Mouse (Mus musculus) lung, postnatal 10 days (tissue): Measurements from ENCODE around the gene AC170998.1.
"Not testable (repeated sequence)": the region's sequence is repeated elsewhere in the genome, so short reads cannot be mapped to it uniquely, and the experiment has no call there.

ENCODE experiments used
- DNase-seq: peaks from one replicate; pipeline ENCODE4 v3.0.0; 2021

Gene AC170998.1

DNA sequence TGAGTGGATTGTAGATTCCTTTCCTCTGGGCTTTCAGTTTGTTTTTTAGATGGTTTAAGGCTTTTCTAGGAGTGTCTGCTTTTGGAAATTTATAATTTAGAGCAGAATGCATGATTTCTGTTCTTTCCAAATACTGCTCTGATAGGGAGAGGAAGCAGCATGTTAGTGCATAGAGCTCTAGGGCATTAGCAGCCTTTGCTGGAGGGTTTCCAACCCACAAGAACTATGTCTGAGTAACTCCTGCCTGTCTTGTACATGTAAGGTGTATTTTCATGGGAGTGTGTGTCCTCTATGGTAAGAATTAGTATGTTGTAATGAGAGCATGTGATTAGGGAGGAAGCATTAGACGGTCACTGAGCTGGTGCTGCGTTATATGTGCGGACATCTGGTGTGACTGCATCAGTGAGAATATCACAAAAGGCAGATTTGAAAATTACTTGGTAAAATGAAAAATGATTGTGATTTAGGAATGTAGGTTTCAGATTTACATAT lies 18.7 kb upstream of the AC170998.1 start:
- no peak for DNase-seq

GRCm38 (mm10) chr17:28707816-28708215 lies 18.1 kb upstream of the AC170998.1 start:
- no peak for DNase-seq

- no peak for DNase-seq
Measured at GRCm38 (mm10) chr17:28708989-28709388, 16.9 kb upstream of the AC170998.1 start.

DNA sequence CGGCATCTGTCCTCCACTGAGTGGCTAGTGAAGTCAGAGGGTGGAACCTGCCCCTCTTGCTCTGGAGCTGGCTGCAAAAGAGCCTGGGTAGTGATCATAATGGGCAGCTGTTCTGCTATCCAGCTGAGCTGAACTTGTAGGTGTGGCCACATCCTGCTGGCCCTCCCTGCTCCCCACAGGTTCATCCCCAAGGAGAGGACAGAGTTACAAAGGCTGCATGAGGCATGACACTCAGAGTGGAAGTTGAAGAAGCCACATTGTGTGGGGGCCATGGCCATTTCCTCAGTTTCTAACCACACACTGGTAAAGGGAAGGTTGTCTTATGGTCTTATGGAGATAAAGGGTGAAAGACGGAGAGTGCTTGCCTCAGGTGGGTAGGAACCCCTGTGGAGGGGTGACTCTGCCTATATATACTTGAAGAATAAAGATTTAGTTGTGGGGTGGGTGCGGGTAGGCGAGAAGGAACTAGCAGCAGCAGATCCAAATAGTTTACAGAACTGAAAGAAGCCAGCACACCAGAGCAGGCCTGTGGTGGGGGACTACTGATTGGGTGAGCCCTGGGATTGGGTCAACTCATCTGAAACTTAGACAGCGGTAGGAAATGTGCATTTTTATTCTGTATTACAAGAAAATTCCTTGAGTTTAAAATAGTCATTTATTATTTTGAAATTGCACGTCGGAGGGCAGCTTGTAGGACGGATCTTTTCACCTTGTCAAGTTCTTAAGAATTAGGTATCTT lies 16.2 kb upstream of the AC170998.1 start:
- no peak for DNase-seq

DNA sequence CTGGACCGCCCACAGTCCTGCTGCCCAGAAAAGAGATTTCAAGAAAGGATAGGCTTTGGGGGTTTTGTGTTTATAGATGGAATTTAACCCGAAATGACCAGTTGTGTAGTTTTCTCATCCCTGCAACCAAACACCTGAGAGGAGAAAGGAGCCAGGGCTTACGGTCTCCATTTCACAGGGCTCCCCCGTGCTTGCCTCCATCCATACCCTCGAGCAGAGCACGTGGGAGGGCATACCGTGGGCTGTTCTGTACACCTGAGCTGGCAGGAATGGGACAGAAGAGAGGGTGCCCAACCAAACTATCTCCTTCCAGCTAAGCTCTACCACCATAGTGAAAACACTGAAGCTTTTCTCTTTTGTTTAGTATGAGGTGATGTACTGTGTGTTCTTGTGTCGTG lies 15.6 kb upstream of the AC170998.1 start:
- no peak for DNase-seq

DNA sequence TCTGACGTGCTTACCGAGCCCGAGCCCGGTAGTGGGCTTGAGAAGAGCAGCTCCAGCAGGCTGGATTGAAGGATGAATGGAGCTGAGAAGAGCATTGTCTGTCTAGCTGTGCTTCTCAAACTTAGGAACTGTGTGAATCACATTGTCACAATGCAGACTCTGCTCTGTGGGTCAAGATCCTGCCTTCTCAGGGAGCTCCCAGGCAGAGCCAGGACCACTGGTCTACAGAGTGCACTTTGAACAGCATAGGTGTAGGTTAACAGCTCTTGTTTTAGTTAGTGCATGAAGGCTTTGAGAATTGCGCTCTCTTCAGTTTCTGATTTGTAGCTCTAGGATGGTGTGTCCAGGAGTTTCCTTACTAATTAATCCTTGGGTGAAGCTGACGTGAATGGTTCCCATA lies 14.6 kb upstream of the AC170998.1 start:
- no peak for DNase-seq

GRCm38 (mm10) chr17:28712305-28712704 lies 13.6 kb upstream of the AC170998.1 start:
- no peak for DNase-seq

DNA sequence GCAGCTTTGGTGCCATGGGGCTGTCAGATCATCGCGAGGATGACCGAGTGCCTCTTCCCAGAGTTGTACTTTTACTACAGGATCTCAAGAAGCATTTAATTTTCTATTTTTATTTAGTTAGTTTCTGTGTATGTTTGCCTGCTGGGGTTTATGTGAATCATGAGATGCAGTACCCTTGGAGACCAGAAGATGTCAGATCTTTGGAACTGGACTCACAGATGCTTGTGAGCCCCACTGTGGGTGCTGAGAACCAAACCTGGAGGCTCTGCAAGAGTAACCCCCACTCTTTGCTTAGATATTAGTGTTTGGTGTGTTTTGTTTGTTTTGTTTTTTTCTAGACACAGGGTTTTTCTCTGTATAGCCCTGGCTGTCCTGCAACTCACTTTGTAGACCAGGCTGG lies 11.9 kb upstream of the AC170998.1 start:
- DNase-seq = no peak

- no peak for DNase-seq
Measured at GRCm38 (mm10) chr17:28715832-28716548, 9.9 kb upstream of the AC170998.1 start.

DNA sequence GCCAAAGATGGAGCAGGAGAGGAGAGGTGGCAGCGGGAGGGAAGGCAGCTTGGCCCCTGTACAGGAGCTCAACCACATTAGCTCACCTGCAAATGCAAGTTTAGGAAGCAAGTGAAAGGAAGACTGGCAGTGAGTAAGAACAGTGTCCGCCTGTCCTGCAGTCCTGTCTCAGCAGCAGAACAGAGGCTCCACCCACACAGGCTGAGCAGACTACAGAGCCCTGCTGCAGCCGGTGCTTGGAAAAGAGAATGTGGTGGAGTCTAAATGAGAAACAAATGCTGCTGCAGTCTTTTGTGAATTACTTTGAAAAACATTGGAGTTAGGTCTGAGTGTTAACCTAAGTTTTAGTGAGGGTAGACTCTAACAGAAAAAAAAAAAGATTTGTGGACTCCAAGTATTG lies 8.3 kb upstream of the AC170998.1 start:
- no peak for DNase-seq

DNA sequence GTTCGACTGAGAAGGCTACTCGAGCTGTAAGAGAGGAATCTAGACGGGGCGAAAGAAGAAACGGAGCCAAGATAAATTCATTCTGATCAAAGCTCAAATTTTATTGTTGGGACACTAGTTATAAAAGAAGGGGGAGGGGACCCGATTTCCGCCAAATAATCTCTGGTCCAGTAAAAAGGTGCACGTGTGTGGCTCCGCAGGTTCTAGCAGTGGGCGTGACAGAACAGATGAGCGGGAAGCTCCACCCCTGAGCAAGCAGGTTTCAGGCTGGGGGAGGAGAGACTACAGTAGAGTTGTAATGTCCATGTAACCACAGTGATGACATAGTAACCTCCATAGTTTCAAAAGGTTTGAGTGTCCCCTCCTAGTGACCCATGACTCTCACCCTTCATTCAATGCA lies 1.6 kb downstream of the AC170998.1 start:
- DNase-seq = not testable (repeated sequence)

- no peak for DNase-seq
Measured at GRCm38 (mm10) chr17:28735317-28736105, 9.6 kb downstream of the AC170998.1 start.

DNA sequence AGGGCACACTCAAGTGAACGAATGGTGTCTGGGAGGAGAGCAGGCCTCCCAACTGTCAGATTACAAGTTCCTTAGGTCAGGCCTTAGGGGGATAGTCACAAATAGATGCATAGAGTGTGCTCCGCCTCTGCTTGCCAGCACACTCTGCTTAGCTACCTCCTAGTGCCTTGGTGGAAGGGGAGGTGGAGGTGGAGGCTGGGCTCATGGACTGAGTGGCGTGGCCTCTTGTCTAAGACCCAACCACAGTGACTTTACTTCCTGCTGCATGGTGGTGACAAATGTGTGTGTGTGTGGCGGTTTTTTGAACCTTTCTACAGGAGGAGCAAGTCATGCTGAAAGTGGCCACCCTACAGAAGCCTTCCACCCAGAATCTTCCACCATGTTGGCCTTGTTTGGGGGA lies 10.6 kb downstream of the AC170998.1 start:
- no peak for DNase-seq

GRCm38 (mm10) chr17:28737973-28738372 lies 12.1 kb downstream of the AC170998.1 start:
- DNase-seq = no peak

GRCm38 (mm10) chr17:28739244-28739643 lies 13.4 kb downstream of the AC170998.1 start:
- DNase-seq = no peak

DNA sequence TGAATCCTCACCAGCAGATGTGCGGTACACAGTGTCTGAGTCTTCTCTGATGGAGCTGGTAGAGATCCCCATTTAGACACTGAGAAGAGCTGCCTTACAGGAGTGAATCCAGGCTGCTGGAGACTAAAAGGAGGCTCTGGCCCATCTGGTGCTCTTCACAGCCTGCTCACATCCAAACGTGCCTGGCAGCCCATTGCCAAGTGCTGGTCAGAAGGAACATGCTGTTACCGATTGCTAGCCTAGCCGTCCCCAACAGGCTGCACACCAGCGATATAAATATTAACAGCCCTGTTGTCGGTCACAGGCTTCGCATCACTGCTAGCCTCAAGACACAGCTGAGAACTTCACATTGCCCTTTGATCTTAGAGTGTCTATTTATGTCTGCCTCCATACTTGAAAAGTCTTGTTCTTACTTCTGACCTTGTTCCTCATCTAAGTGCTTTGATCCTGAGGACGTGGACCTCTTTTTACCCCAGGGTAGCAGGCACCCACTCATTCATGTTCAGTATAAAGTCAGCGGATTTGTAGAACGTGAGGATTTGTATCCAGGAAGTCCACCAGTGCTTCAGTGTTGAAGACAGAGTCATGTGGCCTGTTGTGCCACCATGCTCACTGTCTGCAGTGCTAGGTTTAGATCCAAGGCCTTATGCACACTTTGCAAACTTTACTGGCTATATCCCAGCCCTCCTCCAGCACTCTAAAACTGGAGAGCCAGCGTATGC lies 17.4 kb downstream of the AC170998.1 start:
- peak; percentile 12 for DNase-seq

DNA sequence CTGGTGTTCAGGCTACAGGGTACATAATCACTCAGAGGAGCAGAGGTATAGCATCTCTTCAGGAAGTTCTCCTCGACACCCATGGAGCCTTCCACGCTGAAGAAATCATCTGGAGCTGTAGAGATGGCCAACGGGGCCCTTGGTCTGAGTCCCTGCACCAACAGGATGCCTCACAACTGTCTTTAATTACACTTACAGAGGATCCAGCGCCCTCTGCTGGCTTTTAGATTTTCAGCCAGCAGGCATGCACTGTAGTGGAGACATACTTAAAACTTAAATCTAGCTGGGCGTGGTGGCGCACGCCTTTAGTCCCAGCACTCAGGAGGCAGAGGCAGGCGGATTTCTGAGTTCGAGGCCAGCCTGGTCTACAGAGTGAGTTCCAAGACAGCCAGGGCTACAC lies 18.0 kb downstream of the AC170998.1 start:
- DNase-seq = peak; percentile 19

GRCm38 (mm10) chr17:28745773-28746172 lies 19.9 kb downstream of the AC170998.1 start:
- no peak for DNase-seq

DNA sequence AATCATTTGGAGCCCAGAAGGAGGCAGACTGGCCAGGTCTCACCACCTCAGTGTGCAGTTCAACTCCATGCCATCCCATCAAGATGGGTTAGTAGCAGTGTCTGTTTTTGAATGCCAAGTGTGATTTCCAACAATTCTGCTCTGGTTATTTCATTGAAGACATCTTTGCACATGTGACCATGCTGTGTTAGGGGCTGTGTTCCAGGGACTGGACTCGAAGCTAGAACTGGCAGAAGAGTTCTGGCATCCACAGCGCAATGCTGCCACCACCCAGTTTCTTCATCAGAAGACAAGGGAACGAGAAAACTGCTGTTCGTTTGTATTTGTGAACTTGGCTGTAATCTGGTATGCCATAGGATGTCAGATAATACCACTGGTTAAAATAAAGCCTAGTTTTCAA lies 22.1 kb downstream of the AC170998.1 start:
- DNase-seq = no peak

DNA sequence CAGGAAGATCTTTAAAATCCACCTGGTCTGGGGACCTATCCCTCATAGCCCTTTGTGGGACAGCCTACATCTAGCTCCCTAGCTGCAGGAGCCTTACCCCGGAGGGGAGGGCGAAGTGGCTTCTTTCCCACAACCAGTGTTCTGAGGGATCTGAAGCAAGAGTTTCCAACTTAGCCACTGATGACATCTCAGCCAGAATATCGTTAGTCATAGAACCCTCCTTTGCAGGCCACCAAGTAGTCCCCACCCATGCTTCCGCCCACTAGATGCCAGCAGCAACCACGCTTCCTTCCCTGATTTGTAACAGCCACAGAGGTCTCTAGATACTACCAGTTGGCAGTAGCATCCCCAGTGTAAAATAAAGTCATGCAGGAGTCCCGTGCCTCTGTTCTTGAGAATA lies 24.7 kb downstream of the AC170998.1 start:
- DNase-seq = peak; percentile 44

- DNase-seq = no peak
Measured at GRCm38 (mm10) chr17:28756447-28756846, 30.6 kb downstream of the AC170998.1 start.

GRCm38 (mm10) chr17:28757470-28757869 lies 31.6 kb downstream of the AC170998.1 start:
- DNase-seq = no peak
